8 mouse cellular contexts compared by ENCODE assay signal in genomic region chr8:70538024-70538579, GRCm38 (mm10). TPM values are rescaled to one million over a fixed set of nuclear protein-coding genes. Genes with fewer than 3 reads are reported as not detected.
DNase-seq lines count a peak whose midpoint lies in the region; ATAC-seq and TF ChIP-seq lines count a peak whose summit lies in the region.

No protein-coding gene starts in this region.

- no peak for DNase-seq in ES-E14 (ENCODE audit: low read depth, low spot score)
- DNase-seq in fibroblast of lung, adult 2 months (ENCODE audit: low read depth) = peak; percentile 89
- DNase-seq in heart, postnatal 25 days (ENCODE audit: low spot score) = peak; percentile 72
- DNase-seq in layer of hippocampus, postnatal 10 days (ENCODE audit: low spot score in 2 of 2) = peak; percentile 38 to 54
- peak; percentile 71 to 77 for DNase-seq in spleen, postnatal 36 days (ENCODE audit: low spot score in 2 of 2)
- DNase-seq in frontal cortex, postnatal 25 days (ENCODE audit: low spot score in 2 of 2) = no peak

- H3K4me3 ChIP-seq in ES-E14 (ENCODE audit: insufficient read depth in 1 of 2, low read depth in 1 of 2, low read length in 2 of 2, poor library complexity in 1 of 2, severe bottlenecking in 1 of 2) = peak overlapping the region; percentile 64 to 76
- H3K4me3 ChIP-seq in bone marrow macrophage, adult 2 months (ENCODE audit: insufficient read depth, low read length) = peak overlapping the region; percentile 60

- 0 out of 4 replicates have a peak, but pooled peaks cover 0 to 2% of the 10 kb centered on the region in 2 experiments for H3K4me1 ChIP-seq in ES-E14 (ENCODE audit: control insufficient read depth in 2 of 2, insufficient read depth in 2 of 2, low read length in 2 of 2, poor library complexity in 1 of 2)
- H3K4me1 ChIP-seq in bone marrow macrophage, adult 2 months (ENCODE audit: control insufficient read depth, insufficient read depth, low read length) = peaks cover 26% of the 10 kb centered on the region

- no peak for TF ChIP-seq POLR2A in bone marrow macrophage, adult 2 months (IDR thresholded peaks at IDR 0.05; ENCODE audit: borderline replicate concordance, low read depth, low read length)

- in situ Hi-C loops in ES-E14 (cut with MboI; ENCODE audit: low sequenced_read_pairs in 2 of 2, unreplicated experiment in 2 of 2) = no loop called here

- ATAC-seq in megakaryocyte-erythroid progenitor cell, adult 5-6 weeks (replicated peaks; ENCODE audit: low FRiP score, low TSS enrichment, poor library complexity, severe bottlenecking) = 0 out of 2 replicates have a peak, but pooled peaks have one; percentile 18

- peaks cover 20% of the 10 kb centered on the region for H3K36me3 ChIP-seq in ES-E14 (ENCODE audit: control insufficient read depth, insufficient read depth, low read length, poor library complexity, severe bottlenecking)

- H3K9ac ChIP-seq in ES-E14 (ENCODE audit: insufficient read depth, low read depth, low read length, poor library complexity, severe bottlenecking) = peak overlapping the region; percentile 66

- no peak overlapping the region; the same call in 1 of the 2 replicates for H3K27ac ChIP-seq in ES-E14 (ENCODE audit: insufficient read depth, low read depth, low read length, poor library complexity, severe bottlenecking)
- H3K27ac ChIP-seq in bone marrow macrophage, adult 2 months (ENCODE audit: insufficient read depth, low read depth, low read length) = peak overlapping the region; percentile 54

- TF ChIP-seq CTCF in bone marrow macrophage, adult 2 months (IDR thresholded peaks at IDR 0.05; ENCODE audit: low read depth, low read length) = no peak

- no peaks in the 10 kb centered on the region for H3K9me3 ChIP-seq in ES-E14 (ENCODE audit: control insufficient read depth, insufficient read depth, low read depth, low read length)

- intact Hi-C loops in heart, postnatal 25 days (cut with DNase I) = loop anchor here (10.0 kb wide), 1 partner anchor 227 kb away; the partner anchor contains the start of gene Mpv17l2

TF ChIP-seq in ES-E14, 5 proteins besides CTCF, POLR2A, EP300 and RAD21:
- TF ChIP-seq HCFC1 (IDR thresholded peaks at IDR 0.05; ENCODE audit: borderline replicate concordance, insufficient read depth, low read length) (no peak), ZC3H11A (IDR thresholded peaks at IDR 0.05; ENCODE audit: borderline replicate concordance, low read depth, low read length) (no peak), CHD2 (IDR thresholded peaks at IDR 0.05; ENCODE audit: low read depth, low read length) (no peak), MAFK (IDR thresholded peaks at IDR 0.05; ENCODE audit: insufficient read depth, low read depth, low read length) (0 out of 2 replicates have a peak, but pooled peaks have one; percentile 2)

RNA-seq across cellular contexts. Expression of gene Ell, which starts 1.2 kb away (rescaled TPM):
- total RNA-seq in ES-E14 (2012; rRNA removed) = 15.8 and 16.1 TPM in 2 replicates
- polyA plus RNA-seq in bone marrow macrophage, adult 2 months (2012; ENCODE audit: insufficient read depth, insufficient read length, missing spikeins) = 17.1 TPM in 2 replicates
- total RNA-seq in heart, postnatal 25 days (2021) = 10 to 100 TPM; 11.7 to 13.3 TPM
- total RNA-seq in layer of hippocampus, postnatal 10 days (2021) = 10 to 100 TPM; 15.8 to 16.4 TPM
- total RNA-seq in megakaryocyte-erythroid progenitor cell, adult 5-6 weeks (2014; fragmentation: Nextera tagmentation) = 14.7 and 22.0 TPM in 2 replicates
- 7.9 and 10.7 TPM in 2 replicates for total RNA-seq in megakaryocyte-erythroid progenitor cell, adult 5-6 weeks (2017)

RNA-seq across cellular contexts. Expression of gene Kxd1, which starts 10.3 kb away (rescaled TPM):
- total RNA-seq in ES-E14 (2012; rRNA removed) = 27.9 and 35.3 TPM in 2 replicates
- 82.2 and 82.3 TPM in 2 replicates for polyA plus RNA-seq in bone marrow macrophage, adult 2 months (2012; ENCODE audit: insufficient read depth, insufficient read length, missing spikeins)
- 10 to 100 TPM; 73.6 to 76.6 TPM for total RNA-seq in heart, postnatal 25 days (2021)
- total RNA-seq in layer of hippocampus, postnatal 10 days (2021) = 10 to 100 TPM; 33.1 to 35.3 TPM
- total RNA-seq in megakaryocyte-erythroid progenitor cell, adult 5-6 weeks (2014; fragmentation: Nextera tagmentation) = 78.1 and 81.8 TPM in 2 replicates
- total RNA-seq in megakaryocyte-erythroid progenitor cell, adult 5-6 weeks (2017) = 65.5 and 93.7 TPM in 2 replicates

RNA-seq across cellular contexts. Expression of gene Fkbp8, which starts 10.6 kb away (rescaled TPM):
- 252 and 256 TPM in 2 replicates for total RNA-seq in ES-E14 (2012; rRNA removed)
- polyA plus RNA-seq in bone marrow macrophage, adult 2 months (2012; ENCODE audit: insufficient read depth, insufficient read length, missing spikeins) = 163 and 178 TPM in 2 replicates
- 100 to 1,000 TPM; 130 to 135 TPM for total RNA-seq in heart, postnatal 25 days (2021)
- 100 to 1,000 TPM; 337 to 361 TPM for total RNA-seq in layer of hippocampus, postnatal 10 days (2021)
- total RNA-seq in megakaryocyte-erythroid progenitor cell, adult 5-6 weeks (2014; fragmentation: Nextera tagmentation) = 140 and 265 TPM in 2 replicates
- total RNA-seq in megakaryocyte-erythroid progenitor cell, adult 5-6 weeks (2017) = 172 and 176 TPM in 2 replicates

RNA-seq across cellular contexts. Expression of gene Uba52, which starts 27.5 kb away (rescaled TPM):
- 3,214 and 4,257 TPM in 2 replicates for total RNA-seq in ES-E14 (2012; rRNA removed)
- polyA plus RNA-seq in bone marrow macrophage, adult 2 months (2012; ENCODE audit: insufficient read depth, insufficient read length, missing spikeins) = 825 and 873 TPM in 2 replicates
- 1,000 to 10,000 TPM; 1,533 to 1,573 TPM for total RNA-seq in heart, postnatal 25 days (2021)
- 1,000 to 10,000 TPM in 1 of 2 experiments, 100 to 1,000 TPM in 1; 916 to 1,148 TPM for total RNA-seq in layer of hippocampus, postnatal 10 days (2021)
- 2,751 and 3,393 TPM in 2 replicates for total RNA-seq in megakaryocyte-erythroid progenitor cell, adult 5-6 weeks (2014; fragmentation: Nextera tagmentation)
- 4,463 and 5,230 TPM in 2 replicates for total RNA-seq in megakaryocyte-erythroid progenitor cell, adult 5-6 weeks (2017)

RNA-seq across cellular contexts. Expression of gene Rex1bd, which starts 31.6 kb away (rescaled TPM):
- 125 and 130 TPM in 2 replicates for total RNA-seq in ES-E14 (2012; rRNA removed)
- 80.7 and 86.0 TPM in 2 replicates for polyA plus RNA-seq in bone marrow macrophage, adult 2 months (2012; ENCODE audit: insufficient read depth, insufficient read length, missing spikeins)
- total RNA-seq in heart, postnatal 25 days (2021) = 100 to 1,000 TPM; 102 TPM
- total RNA-seq in layer of hippocampus, postnatal 10 days (2021) = 100 to 1,000 TPM in 1 of 2 experiments, 10 to 100 TPM in 1; 97.8 to 106 TPM
- 53.5 and 57.0 TPM in 2 replicates for total RNA-seq in megakaryocyte-erythroid progenitor cell, adult 5-6 weeks (2014; fragmentation: Nextera tagmentation)
- total RNA-seq in megakaryocyte-erythroid progenitor cell, adult 5-6 weeks (2017) = 25.8 and 48.7 TPM in 2 replicates

Comparison
In these comparisons a context has a peak if more than half of its experiments do, and no peak if none do; other contexts are left out.
1. DNase-seq: peak in fibroblast of lung, adult 2 months (single experiment), heart, postnatal 25 days (single experiment), layer of hippocampus, postnatal 10 days (2 of 2) and spleen, postnatal 36 days (2 of 2); none in ES-E14 (single experiment) and frontal cortex, postnatal 25 days (0 of 2).